Mouse (Mus musculus) embryonic fibroblast, embryonic 13.5 days (primary cell): ENCODE results near the gene Gm20388. TPM values are rescaled to one million over a fixed set of nuclear protein-coding genes. Genes with fewer than 3 reads are reported as not detected.

Source experiments
- H3K27ac ChIP-seq: 2 replicates; pipeline ENCODE4 v1.5.1; 2012; ENCODE audit warnings: low read length, control low read depth, inconsistent platforms; ENCODE audit not compliant: insufficient read depth
- H3K4me1 ChIP-seq: 2 replicates; pipeline ENCODE4 v1.6.1; 2011; ENCODE audit warnings: low read length; ENCODE audit not compliant: control insufficient read depth, insufficient read depth
- H3K4me3 ChIP-seq: 2 replicates; pipeline ENCODE4 v1.5.1; 2011; ENCODE audit warnings: mild to moderate bottlenecking, control low read depth, low read length; ENCODE audit not compliant: insufficient read depth
- CTCF ChIP-seq: IDR thresholded peaks from 2 replicates; pipeline ENCODE4 v1.5.1; 2011; ENCODE audit warnings: mild to moderate bottlenecking, control low read depth, low read length, moderate library complexity, borderline replicate concordance; ENCODE audit not compliant: insufficient read depth
- POLR2A ChIP-seq: IDR thresholded peaks from 2 replicates; pipeline ENCODE4 v1.6.1; 2011; ENCODE audit warnings: low read depth, mild to moderate bottlenecking, control low read depth, low read length, moderate library complexity
- polyA plus RNA-seq: library from polyadenylated mRNA; stranded (reverse); fragments of >200 nt; gene quantifications from 2 replicates; pipeline ENCODE4 v1.2.4, GENCODE M21; 2011; ENCODE audit warnings: low read depth; ENCODE audit not compliant: missing spikeins, insufficient read length

Gm20388 gene
- polyA plus RNA-seq, 1 experiment, result 82.8 TPM

- Histone ChIP-seq H3K4me1 (no peaks in the 10 kb centered on the region), H3K27ac (no peak overlapping the region), H3K4me3 (no peak overlapping the region)
- TF ChIP-seq CTCF (no peak), POLR2A (no peak)
Observed at GRCm38 (mm10) chr8:120184850-120185792, 274.5 kb downstream of the Gm20388 start.

DNA sequence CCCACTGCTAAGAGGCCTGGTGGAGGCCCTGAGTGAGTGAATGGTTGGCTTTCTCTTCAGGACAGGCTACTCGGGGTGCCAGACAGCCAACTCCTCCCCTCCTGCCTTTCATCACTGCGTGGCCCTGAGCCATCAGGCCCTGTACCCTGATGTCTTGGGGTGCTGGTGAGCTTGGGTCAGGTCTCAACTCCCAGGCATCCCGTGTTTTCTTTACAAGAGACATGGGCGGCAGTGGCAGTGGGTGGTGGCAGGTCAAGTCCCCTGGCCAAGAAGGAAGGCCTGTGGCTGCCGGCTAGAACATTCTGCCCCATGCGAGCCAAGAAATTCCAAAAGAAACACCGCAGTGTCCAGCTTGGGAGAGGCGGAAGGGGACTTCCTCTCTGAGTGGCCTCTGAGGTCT is 275.8 kb downstream of the Gm20388 start:
- no peak overlapping the region for H3K27ac ChIP-seq
- no peak overlapping the region for H3K4me3 ChIP-seq
- H3K4me1 ChIP-seq, result no peaks in the 10 kb centered on the region
- TF ChIP-seq POLR2A, result no peak

GRCm38 (mm10) chr8:120188510-120188909 is 277.9 kb downstream of the Gm20388 start:
- no peak overlapping the region for H3K4me3 ChIP-seq
- no peak overlapping the region for H3K27ac ChIP-seq
- H3K4me1 ChIP-seq, result no peaks in the 10 kb centered on the region
- TF ChIP-seq POLR2A (no peak), CTCF (no peak)

GRCm38 (mm10) chr8:120189440-120189839 is 278.8 kb downstream of the Gm20388 start:
- no peak overlapping the region for H3K4me3 ChIP-seq
- no peak overlapping the region for H3K27ac ChIP-seq
- TF ChIP-seq POLR2A (no peak), CTCF (no peak)
- no peaks in the 10 kb centered on the region for H3K4me1 ChIP-seq

- no peak for TF ChIP-seq CTCF
- TF ChIP-seq POLR2A, result no peak
- Histone ChIP-seq H3K4me3 (no peak overlapping the region), H3K4me1 (no peaks in the 10 kb centered on the region), H3K27ac (no peak overlapping the region)
Observed at GRCm38 (mm10) chr8:120190107-120190809, 279.6 kb downstream of the Gm20388 start.

GRCm38 (mm10) chr8:120190810-120191413 is 280.3 kb downstream of the Gm20388 start:
- Histone ChIP-seq H3K27ac (peak overlapping the region; percentile 70), H3K4me3 (no peak overlapping the region), H3K4me1 (no peaks in the 10 kb centered on the region)
- TF ChIP-seq POLR2A (peak; percentile 52; the same call in 1 of the 2 replicates), CTCF (no peak)

DNA sequence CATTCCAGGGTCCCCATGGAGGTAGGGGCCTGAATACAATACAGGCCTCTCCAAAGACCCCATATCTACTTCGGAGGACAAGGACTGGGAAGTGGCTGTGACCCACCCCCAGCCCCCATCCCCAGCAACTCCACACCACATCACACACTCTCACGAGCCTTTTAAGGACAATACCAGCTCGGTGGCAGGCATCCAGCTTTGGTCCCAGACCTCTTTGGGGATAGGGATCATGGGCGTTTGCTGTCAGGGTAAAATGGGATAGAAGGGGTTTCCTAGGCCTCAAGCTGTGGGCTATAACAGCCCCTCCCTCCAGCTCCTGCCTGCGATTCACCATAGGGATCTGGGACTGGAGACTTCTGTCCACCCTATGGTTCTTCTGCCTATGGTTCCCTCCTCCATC is 281.0 kb downstream of the Gm20388 start:
- no peak overlapping the region for H3K27ac ChIP-seq
- no peaks in the 10 kb centered on the region for H3K4me1 ChIP-seq
- no peak overlapping the region for H3K4me3 ChIP-seq
- TF ChIP-seq CTCF (no peak), POLR2A (no peak)

DNA sequence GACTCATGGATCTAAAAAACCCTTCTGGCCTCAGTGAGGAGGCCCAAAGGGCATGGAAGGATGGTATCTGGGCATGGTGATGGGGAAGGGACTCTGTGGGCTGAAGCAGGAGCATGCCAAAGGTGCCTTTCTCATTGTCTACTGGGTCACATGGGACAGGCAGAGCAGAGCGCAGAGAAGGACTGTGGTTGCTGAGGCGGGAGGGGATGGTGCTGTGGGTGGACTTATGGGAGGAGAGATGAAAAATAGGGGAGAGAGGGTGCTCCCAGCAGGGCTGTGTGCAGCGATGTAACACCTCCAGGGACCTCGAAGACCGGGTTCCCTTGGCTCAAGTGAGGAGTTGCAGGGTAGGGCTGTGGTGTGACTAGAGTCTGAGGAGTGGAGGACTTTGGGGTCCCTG is 281.5 kb downstream of the Gm20388 start:
- no peak for TF ChIP-seq CTCF
- no peak for TF ChIP-seq POLR2A
- Histone ChIP-seq H3K4me1 (no peaks in the 10 kb centered on the region), H3K27ac (no peak overlapping the region), H3K4me3 (no peak overlapping the region)

DNA sequence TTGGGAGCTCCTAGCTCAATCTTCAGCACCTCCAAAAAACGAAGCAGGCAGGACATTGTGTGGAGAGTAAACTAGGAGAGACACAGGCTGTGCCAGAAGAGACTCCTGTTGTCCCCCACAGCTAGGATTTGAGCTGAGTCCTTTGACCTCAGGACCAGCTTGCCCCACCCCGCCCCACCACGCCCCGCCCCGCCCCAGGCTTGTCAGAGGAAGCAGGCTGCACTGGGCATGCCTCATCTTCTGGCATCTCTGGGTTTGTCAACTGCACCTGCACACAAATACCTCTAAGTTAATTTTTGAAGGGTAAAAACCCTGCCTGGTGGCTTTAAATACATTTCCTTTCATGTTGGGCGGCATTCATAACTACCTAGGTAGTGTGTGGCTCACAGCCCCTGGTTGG is 290.7 kb downstream of the Gm20388 start:
- no peak overlapping the region for H3K27ac ChIP-seq
- TF ChIP-seq CTCF, result no peak
- TF ChIP-seq POLR2A, result no peak
- H3K4me1 ChIP-seq, result no peaks in the 10 kb centered on the region; the same call in 1 of the 2 replicates
- no peak overlapping the region for H3K4me3 ChIP-seq

DNA sequence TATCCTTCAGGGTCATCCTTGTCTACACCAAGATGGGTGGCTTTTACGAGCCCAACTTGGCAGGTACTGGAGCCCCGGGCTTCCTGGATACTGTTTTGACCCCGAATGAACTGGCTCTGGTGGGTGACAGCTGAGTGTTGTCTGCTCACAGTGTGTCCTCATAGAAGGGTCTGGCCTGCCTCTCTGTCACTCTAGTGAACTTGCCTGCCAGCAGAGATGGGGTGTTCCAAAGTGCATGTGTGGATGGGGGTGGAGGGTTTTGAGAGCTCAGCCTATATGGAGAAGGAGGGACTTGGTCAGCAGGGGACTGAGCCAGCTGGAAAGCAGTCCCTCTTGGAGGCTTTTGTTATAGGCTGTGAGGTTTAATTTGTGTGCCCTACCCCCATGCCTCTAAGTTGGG is 291.9 kb downstream of the Gm20388 start:
- Histone ChIP-seq H3K4me3 (no peak overlapping the region), H3K4me1 (no peaks in the 10 kb centered on the region; the same call in 1 of the 2 replicates), H3K27ac (no peak overlapping the region)
- no peak for TF ChIP-seq POLR2A
- no peak for TF ChIP-seq CTCF
